Mouse (Mus musculus) effector memory CD4-positive, alpha-beta T cell, adult 5 months (primary cell): ENCODE measurements around the gene Lce3e. TPM values are rescaled to one million over a fixed set of nuclear protein-coding genes. Genes with fewer than 3 reads are reported as not detected.

Experiments used
- polyA plus RNA-seq: library from polyadenylated mRNA; unstranded; fragments of 100-300 nt; shearing (Covaris generic); gene quantifications from one replicate; pipeline ENCODE4 v1.2.1, GENCODE M21; 2017

The Lce3e gene
- polyA plus RNA-seq: not detected

GRCm38 (mm10) chr3:92966761-92967160 lies at the start of gene Lce3e:
TSS of gene Lce3e (plus strand) at chr3:92967061.

DNA sequence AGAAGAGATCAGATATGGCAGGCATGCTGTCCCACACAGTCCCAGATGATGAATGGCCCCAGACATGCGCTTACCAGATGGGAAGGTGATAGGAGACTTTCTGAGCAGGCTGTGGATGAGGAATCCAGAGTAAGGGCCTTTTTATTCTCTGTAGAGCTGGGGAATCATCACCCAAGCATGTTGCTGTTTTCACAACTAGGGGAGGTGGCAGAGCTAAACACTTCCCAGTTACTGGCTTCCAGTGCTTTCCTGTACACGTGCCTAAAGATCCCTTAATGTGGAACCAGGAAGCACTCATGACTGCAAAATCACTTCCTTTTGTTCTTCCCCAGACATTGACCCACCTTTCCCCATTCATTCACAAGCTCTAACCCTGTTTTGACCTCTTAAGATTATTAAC lies 40.7 kb upstream of the Lce3e start, which contains the start of gene Lce3a:
Lce3a (minus strand) TSS at position 101 of the 400 bp plus-strand sequence.

GRCm38 (mm10) chr3:92932679-92933078 lies 34.2 kb upstream of the Lce3e start, which contains the start of gene Lce3b:
TSS of gene Lce3b (plus strand) at chr3:92932979.

DNA sequence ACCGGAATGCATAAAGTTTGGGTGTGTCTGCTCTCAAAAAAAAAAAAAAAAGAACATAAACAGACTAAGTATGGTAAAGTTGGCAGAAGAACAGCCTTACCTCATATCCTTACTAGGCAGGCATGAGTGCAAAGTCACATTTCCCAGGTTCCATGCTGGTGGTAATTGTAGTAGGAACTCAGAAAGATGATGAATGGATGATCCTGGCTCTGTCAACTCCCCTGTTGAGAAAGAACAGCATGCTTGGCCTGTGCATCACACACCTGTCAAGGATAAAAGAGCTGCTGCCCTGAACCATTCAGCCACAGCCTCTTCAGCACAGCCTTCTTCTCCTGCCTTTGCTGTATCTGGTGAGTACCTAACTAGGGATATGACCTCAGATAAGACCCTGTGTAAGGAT lies 22.7 kb upstream of the Lce3e start, which contains the start of gene Lce3c:
Lce3c (plus strand) TSS at position 301 of the 400 bp plus-strand sequence.

GRCm38 (mm10) chr3:92957090-92957489 lies 9.8 kb upstream of the Lce3e start, which contains the start of gene Lce3d:
TSS of gene Lce3d (plus strand) at chr3:92957390.

DNA sequence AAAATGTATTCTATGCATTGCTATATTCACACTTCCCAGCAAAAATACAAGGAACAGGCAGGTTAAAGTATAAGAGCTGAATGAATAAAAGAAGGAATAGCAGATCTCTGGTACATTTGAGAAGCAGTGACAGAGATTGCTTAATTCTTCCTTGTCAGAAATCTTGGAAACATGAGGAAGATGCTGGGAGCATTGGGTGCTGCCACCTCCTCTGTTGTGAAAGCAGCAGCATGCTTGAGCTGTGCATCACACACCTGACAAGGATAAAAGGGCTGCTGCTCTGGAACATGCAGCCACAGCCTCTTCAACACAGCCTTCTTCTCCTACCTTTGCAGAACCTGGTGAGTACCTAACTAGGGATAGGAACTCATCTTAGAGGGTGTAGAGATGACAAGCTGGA lies 25.1 kb downstream of the Lce3e start, which contains the start of gene Lce3f:
Lce3f (plus strand) TSS at position 301 of the 400 bp plus-strand sequence.

GRCm38 (mm10) chr3:93015460-93016104 lies 48.7 kb downstream of the Lce3e start, which contains the start of gene Crct1:
TSS of gene Crct1 (minus strand) at chr3:93015687.

Other genes starting within 250 kb of the Lce3e start
- gene Lce1f, start 246.7 kb upstream of the Lce3e start, polyA plus RNA-seq: not detected
- not detected for gene Gm38119, start 228.0 kb upstream of the Lce3e start, polyA plus RNA-seq
- not detected for gene Lce1g, start 214.7 kb upstream of the Lce3e start, polyA plus RNA-seq
- gene Lce1h, start 202.0 kb upstream of the Lce3e start, polyA plus RNA-seq: not detected
- gene Lce1i, start 188.2 kb upstream of the Lce3e start, polyA plus RNA-seq: not detected
- gene Lce1j, start 176.5 kb upstream of the Lce3e start, polyA plus RNA-seq: not detected
- gene Lce1k, start 159.2 kb upstream of the Lce3e start, polyA plus RNA-seq: not detected
- gene Kprp, start 139.8 kb upstream of the Lce3e start, polyA plus RNA-seq: not detected
- gene Lce1l, start 115.8 kb upstream of the Lce3e start, polyA plus RNA-seq: not detected
- not detected for gene 2310050C09Rik, start 96.8 kb upstream of the Lce3e start, polyA plus RNA-seq
- gene Lce3a, start 40.8 kb upstream of the Lce3e start, polyA plus RNA-seq: not detected
- not detected for gene Lce3b, start 34.1 kb upstream of the Lce3e start, polyA plus RNA-seq
- gene Lce3c, start 22.6 kb upstream of the Lce3e start, polyA plus RNA-seq: not detected
- gene Lce3d, start 9.7 kb upstream of the Lce3e start, polyA plus RNA-seq: not detected
- not detected for gene Lce3f, start 25.2 kb downstream of the Lce3e start, polyA plus RNA-seq
- gene Crct1, start 48.6 kb downstream of the Lce3e start, polyA plus RNA-seq: not detected
- gene Lce1m, start 52.0 kb downstream of the Lce3e start, polyA plus RNA-seq: not detected
- not detected for gene Gm4858, start 101.8 kb downstream of the Lce3e start, polyA plus RNA-seq
- not detected for gene Crnn, start 177.7 kb downstream of the Lce3e start, polyA plus RNA-seq
- gene Flg2, start 230.2 kb downstream of the Lce3e start, polyA plus RNA-seq: not detected